Mouse (Mus musculus) mammary gland, adult 2 months (tissue): ENCODE measurements around the gene Smagp. TPM values are rescaled to one million over a fixed set of nuclear protein-coding genes. Genes with fewer than 3 reads are reported as not detected.

ENCODE experiments used
- polyA plus RNA-seq: library from polyadenylated mRNA; depleted of rRNA; stranded (reverse); fragments of >200 nt; gene quantifications from 2 replicates; pipeline ENCODE4 v1.2.3, GENCODE M21; 2012; ENCODE audit warnings: low replicate concordance; rRNA removed

The Smagp gene
- 44.9 and 68.9 TPM in 2 replicates for polyA plus RNA-seq

GRCm38 (mm10) chr15:100636700-100637501 is at the start of gene Smagp:
Gene Smagp, minus strand, starts transcription at chr15:100636940.

GRCm38 (mm10) chr15:100669337-100669736 is 32.6 kb upstream of the Smagp start, which contains the start of gene Bin2:
Gene Bin2, minus strand, starts transcription at chr15:100669553.

GRCm38 (mm10) chr15:100614996-100615824 is 21.5 kb downstream of the Smagp start, which contains the start of gene Dazap2:
Gene Dazap2, plus strand, starts transcription at chr15:100615349.

GRCm38 (mm10) chr15:100599276-100600046 is 37.3 kb downstream of the Smagp start, which contains the start of gene Pou6f1:
Gene Pou6f1, minus strand, starts transcription at chr15:100599984.

Other genes with a start within 250 kb of the Smagp start
- not detected in 2 replicates for gene Gm5475, start 214.8 kb downstream of the Smagp start, polyA plus RNA-seq
- 26.7 and 38.8 TPM in 2 replicates for gene Slc11a2, start 211.9 kb downstream of the Smagp start, polyA plus RNA-seq
- gene Letmd1, start 167.9 kb downstream of the Smagp start, polyA plus RNA-seq: 61.8 and 111 TPM in 2 replicates
- gene Csrnp2, start 141.5 kb downstream of the Smagp start, polyA plus RNA-seq: 3.3 and 3.9 TPM in 2 replicates
- gene Tfcp2, start 84.9 kb downstream of the Smagp start, polyA plus RNA-seq: 6.5 and 9.5 TPM in 2 replicates
- 23.0 and 46.9 TPM in 2 replicates for gene Pou6f1, start 37.0 kb downstream of the Smagp start, polyA plus RNA-seq
- 796 and 920 TPM in 2 replicates for gene Dazap2, start 21.6 kb downstream of the Smagp start, polyA plus RNA-seq
- 22.7 and 60.2 TPM in 2 replicates for gene Bin2, start 32.6 kb upstream of the Smagp start, polyA plus RNA-seq
- gene Cela1, start 51.0 kb upstream of the Smagp start, polyA plus RNA-seq: 13.4 and 28.3 TPM in 2 replicates
- gene Galnt6, start 92.4 kb upstream of the Smagp start, polyA plus RNA-seq: 5.8 and 12.7 TPM in 2 replicates
- 8.0 and 10.3 TPM in 2 replicates for gene Slc4a8, start 124.8 kb upstream of the Smagp start, polyA plus RNA-seq
- gene Scn8a, start 232.9 kb upstream of the Smagp start, polyA plus RNA-seq: 0.52 and 0.91 TPM in 2 replicates